Mouse (Mus musculus) thymus, postnatal 0 days (tissue): ENCODE data around the gene Map10. TPM values are rescaled to one million over a fixed set of nuclear protein-coding genes. Genes with fewer than 3 reads are reported as not detected.
A peak's percentile ranks its signal among the peaks of the same experiment; 100 is the strongest.

Experiments used
- DNase-seq: peaks from one replicate; pipeline ENCODE4 v3.0.0-alpha.2; 2015; ENCODE audit warnings: low spot score
- polyA plus RNA-seq: library from polyadenylated mRNA; unstranded; fragments of >200 nt; fragmentation: Nextera tagmentation; extraction: Ambion mirVana; gene quantifications from 2 replicates; pipeline ENCODE4 v1.2.1, GENCODE M21; 2015

The Map10 gene
- polyA plus RNA-seq, result 2.5 and 3.5 TPM in 2 replicates

DNA sequence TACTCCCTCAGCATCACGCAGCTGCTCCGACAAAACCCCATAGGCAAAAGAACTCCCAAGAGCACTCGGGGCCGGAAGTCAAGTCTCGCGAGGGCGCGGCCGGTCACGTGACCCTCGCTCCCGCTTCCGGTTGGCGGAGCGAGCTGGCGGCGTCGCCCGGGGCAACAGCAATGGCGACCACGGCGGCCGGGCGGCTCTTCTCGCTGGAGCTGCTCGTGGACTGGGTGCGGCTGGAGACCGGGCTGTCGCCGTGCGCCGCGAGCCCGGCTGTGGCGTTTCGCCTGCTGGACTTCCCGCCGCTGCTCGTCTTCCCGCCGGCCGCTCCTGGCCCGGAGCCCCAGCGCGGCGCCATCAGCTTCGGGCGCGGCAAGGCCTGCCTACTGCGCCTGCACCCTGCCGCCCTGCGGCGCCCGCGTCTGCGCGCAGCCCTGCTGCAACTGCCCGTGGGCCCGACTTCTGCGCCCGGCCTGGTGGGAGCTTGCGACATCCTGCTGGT, at the start of gene Map10:
Map10 (plus strand) TSS at position 119 of the 496 bp plus-strand sequence.
- DNase-seq, result peak; percentile 90

- DNase-seq, result no peak
Measured at GRCm38 (mm10) chr8:125620301-125620700, 49.3 kb upstream of the Map10 start.

DNA sequence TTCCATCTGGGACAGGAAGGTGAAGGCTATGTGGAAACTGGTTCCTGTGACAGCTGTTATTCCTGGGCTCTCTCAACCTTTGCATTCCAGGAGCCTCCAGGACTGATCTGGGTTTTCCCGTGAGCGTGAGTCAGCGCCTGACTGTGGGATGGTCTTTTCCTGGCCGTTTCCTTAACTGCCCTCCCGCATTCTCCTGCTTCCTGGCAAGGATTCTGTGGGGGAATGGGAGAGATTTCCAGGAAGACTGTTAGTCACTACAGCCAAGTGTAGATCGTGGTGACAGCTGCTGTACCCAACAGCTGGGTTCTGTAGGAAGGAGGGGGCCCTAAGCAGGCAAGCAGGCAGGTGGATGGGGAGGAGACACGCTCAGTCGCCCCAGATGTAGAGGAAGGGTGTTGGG, 45.3 kb upstream of the Map10 start:
- DNase-seq, result no peak

- no peak for DNase-seq
Measured at GRCm38 (mm10) chr8:125626381-125626780, 43.2 kb upstream of the Map10 start.

DNA sequence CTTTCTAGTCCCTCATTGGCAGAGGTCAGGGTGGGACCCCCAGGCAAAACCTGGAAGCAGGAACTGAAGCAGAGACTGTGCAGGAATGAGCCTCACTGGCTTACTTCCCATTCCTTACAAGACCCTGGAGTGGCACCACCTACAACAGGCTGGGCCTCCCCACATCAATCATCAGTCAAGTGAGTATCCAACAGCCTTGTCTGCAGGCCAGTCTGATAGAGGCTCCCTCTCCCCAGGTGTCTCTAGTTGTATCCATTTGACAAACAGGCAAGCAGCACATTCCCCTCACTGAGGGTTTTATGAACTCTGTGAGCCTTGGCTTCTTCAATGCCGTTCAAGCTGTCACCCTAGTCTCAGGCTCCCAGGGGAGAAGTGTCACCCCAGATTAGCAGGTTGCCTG, 40.8 kb upstream of the Map10 start:
- no peak for DNase-seq

DNA sequence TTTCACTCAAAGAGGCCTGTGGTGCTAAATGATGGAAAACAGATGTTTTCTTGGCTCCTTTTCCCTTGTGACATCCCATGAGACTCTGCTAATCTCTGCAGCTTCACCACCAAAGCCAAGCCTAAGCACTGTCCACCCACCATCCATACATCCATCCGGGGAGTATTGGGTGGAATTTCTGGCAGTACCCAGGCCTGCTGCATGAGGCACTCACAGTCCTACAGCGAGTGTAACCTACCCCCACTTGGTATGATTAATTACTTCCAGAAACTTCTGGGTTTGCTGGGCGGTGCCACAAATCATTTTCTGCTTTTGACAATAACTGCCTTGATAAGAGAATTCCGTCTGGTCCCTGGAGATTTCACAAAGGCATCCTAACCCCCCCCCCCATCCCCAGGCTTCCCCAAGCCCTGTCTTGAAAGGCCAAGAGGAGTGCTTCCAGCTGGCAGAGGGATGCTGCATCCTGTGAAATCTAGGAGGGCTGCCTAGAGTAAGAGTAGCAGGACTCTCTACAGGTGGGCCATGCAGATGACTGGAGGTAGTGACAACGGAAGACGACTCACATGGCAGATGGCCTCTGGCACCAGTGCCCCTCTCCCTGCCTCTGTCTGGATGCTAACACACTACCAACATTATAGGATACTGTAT, 31.1 kb upstream of the Map10 start:
- DNase-seq, result no peak

- no peak for DNase-seq
Measured at GRCm38 (mm10) chr8:125639631-125640030, 30.0 kb upstream of the Map10 start.

DNA sequence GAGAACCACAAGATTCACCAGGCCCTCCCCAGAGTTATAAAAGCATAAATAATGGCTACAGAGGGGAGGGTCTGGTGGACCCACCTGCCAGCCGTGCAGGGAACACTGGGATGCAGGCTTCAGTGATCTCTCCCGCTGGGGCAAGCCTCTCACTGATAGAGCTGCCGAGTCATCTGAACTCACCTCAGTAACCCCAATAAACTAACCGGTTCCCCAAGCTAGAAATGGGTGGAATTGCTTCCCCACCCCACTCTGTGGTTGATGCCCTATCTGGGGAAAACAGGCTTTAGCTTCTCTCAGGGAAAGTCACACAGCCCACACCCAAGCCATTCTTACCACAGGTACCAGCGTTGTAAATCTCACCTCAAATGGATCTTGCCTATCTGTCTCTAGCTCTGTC, 28.9 kb upstream of the Map10 start:
- no peak for DNase-seq

DNA sequence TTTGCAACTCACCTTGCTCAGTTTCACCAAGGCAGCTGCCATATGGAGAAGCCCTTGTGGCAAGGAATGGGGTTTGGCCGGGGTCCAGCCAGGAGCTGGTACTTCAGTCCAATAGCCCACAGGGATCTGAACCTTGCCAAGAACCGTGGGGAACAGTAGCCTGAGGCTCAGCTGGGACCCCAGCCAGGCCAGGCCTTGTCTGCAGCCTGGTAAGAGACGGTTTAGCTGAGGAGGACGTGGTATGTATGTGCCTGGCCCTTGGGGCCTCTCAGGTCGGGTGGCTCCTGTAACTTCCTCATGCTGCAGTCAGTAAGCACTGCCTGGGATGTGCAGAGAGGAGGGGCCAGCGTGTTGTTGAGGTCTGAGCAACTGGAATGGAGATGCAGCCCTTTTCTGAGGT, 27.8 kb upstream of the Map10 start:
- no peak for DNase-seq

- no peak for DNase-seq
Measured at GRCm38 (mm10) chr8:125645757-125646478, 23.7 kb upstream of the Map10 start.

GRCm38 (mm10) chr8:125649447-125649846, 20.2 kb upstream of the Map10 start:
- DNase-seq, result peak; percentile 22

GRCm38 (mm10) chr8:125654821-125655220, 14.8 kb upstream of the Map10 start:
- DNase-seq, result no peak

- DNase-seq, result no peak
Measured at GRCm38 (mm10) chr8:125658508-125658907, 11.1 kb upstream of the Map10 start.

DNA sequence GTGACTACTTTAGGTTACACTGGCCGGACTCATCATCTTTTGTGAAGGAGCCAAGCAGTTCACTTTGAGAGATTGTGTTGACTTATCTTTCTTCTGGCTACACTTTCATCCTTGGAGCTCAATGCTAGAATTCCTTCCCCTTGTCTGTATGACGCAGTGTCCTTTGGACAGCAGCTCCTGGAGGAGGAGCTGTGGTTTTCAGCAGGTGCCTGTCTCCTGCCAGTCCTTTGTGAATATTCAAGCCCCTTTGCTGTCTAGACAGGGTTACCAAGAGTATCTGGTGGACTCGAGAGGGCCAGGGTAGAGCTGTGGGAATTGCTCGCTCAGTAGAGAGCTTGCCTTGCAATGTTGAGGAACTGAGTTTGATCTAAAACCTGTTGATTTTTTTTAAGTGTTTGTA, 10.7 kb upstream of the Map10 start:
- no peak for DNase-seq

GRCm38 (mm10) chr8:125660397-125660796, 9.2 kb upstream of the Map10 start:
- DNase-seq, result no peak

- DNase-seq, result no peak
Measured at GRCm38 (mm10) chr8:125661958-125662668, 7.5 kb upstream of the Map10 start.

GRCm38 (mm10) chr8:125662669-125663048, 7.0 kb upstream of the Map10 start:
- no peak for DNase-seq

DNA sequence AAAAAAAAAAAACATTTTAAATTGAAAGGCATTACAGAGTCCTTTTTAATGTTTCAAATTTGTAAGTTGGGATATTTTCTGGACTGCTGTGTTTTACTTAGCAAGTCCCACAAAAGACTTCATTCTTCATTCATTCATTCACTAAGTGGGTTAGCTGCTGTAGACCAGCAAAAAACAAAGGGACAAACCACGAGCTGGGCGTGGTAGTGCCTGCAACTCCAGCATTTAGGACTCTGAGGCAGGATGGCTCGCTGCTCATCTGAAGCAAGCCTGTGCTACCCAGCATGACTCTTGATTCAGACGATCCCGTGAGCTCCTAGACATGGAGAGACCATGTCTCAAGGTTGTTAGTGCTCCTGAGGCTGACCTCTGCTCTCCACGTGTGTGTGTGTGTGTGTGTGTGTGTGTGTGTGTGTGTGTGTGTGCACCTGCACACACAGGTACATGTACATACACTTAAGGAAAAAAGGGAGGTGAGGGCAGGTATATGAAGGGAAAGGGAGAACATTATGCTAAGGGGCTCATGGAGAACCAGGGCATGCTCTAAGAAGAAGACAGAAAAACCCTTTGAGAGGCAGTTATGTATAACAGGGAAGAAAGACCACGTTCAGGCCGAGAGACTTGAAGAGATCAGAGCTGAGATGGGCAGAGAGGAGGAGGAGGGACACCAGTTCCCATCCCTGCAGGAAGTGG, 4.3 kb upstream of the Map10 start:
- no peak for DNase-seq

GRCm38 (mm10) chr8:125665876-125666186, 3.8 kb upstream of the Map10 start:
- DNase-seq, result no peak

DNA sequence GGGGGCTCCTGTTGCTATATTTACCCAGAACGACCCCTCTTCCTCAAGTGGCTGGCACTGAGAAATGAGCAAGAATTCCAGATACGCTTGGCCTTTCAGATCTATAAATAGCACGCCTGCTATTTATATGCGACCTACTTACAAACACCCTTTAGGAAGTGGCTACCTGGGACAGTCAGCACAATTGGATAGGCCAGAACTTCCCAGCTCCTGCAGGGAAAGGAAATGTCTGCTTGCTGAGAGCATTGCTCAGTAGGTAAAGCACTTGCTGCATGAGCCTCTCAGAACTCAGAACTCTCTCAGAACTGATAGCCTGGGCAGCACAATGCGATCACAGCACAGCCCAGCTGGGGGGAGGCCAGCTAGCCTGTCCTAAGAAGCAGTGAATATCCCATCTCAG, 3.4 kb upstream of the Map10 start:
- DNase-seq, result no peak

DNA sequence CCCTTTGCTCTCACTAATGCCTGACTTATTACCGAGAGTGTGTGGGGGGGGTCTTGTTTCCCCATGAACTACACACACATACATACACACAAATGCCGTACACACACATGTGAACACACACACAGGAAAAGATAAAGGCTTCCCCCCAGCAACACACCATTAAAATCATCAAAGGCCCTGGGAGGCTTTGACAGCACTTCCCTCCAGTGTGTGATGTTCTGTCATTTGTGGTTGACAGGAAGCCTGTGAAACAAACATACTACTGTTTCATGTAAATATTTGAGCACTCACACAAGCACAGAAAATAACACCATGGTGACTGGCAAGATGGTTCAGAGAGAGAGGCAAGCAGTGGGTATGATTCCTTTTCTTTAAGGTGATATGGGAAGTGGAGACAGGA, 2.4 kb upstream of the Map10 start:
- DNase-seq, result peak; percentile 74

GRCm38 (mm10) chr8:125669159-125669699, 389 bp upstream of the Map10 start:
- DNase-seq, result no peak
